10 mouse cellular contexts compared by ENCODE assay signal in genomic region chr3:144164665-144165385, GRCm38 (mm10). TPM values are rescaled to one million over a fixed set of nuclear protein-coding genes. Genes with fewer than 3 reads are reported as not detected.
DNase-seq lines count a peak whose midpoint lies in the region; ATAC-seq lines count a peak whose summit lies in the region.
"Had no signal": no experiment of that assay in that cellular context is flagged by ENCODE, and none has a peak within 500 bp of the region (broad histone marks: within the 10 kb centered on the region; RNA-seq: fewer than 3 reads in every experiment).

No protein-coding gene starts in this region.

- 0 out of 2 replicates have a peak, but pooled peaks have one; percentile 36 for ATAC-seq in forebrain, embryonic 16.5 days
- ATAC-seq in inflammation-experienced regulatory T-cells, adult 6 months = no peak

- H3K9me3 ChIP-seq in forebrain, embryonic 16.5 days (ENCODE audit: control insufficient read depth, low read length) = no peaks in the 10 kb centered on the region
- H3K9me3 ChIP-seq in limb, embryonic 10.5 days (replicated peaks) = no peaks in the 10 kb centered on the region
- H3K9me3 ChIP-seq: embryonic facial prominence, embryonic 13.5 days; neural tube, embryonic 13.5 days had no signal

- intact Hi-C loops in left cerebral cortex, postnatal 14 days (cut with DNase I) = no loop called here

- H3K36me3 ChIP-seq in forebrain, embryonic 16.5 days (ENCODE audit: control insufficient read depth, insufficient read depth) = no peaks in the 10 kb centered on the region
- no peaks in the 10 kb centered on the region for H3K36me3 ChIP-seq in limb, embryonic 10.5 days
- H3K36me3 ChIP-seq: embryonic facial prominence, embryonic 13.5 days; neural tube, embryonic 13.5 days had no signal

- peaks cover 9% of the 10 kb centered on the region; the same call in 1 of the 2 replicates for H3K27me3 ChIP-seq in forebrain, embryonic 16.5 days (replicated peaks; ENCODE audit: control insufficient read depth, insufficient read depth, low read length)
- no peaks in the 10 kb centered on the region for H3K27me3 ChIP-seq in limb, embryonic 10.5 days (ENCODE audit: low read depth, poor library complexity, severe bottlenecking)
- H3K27me3 ChIP-seq: embryonic facial prominence, embryonic 13.5 days; neural tube, embryonic 13.5 days had no signal

- H3K4me2 ChIP-seq in forebrain, embryonic 16.5 days (ENCODE audit: low read length) = no peak overlapping the region
- H3K4me2 ChIP-seq: embryonic facial prominence, embryonic 13.5 days; neural tube, embryonic 13.5 days had no signal

- H3K4me3 ChIP-seq in forebrain, embryonic 16.5 days (replicated peaks; ENCODE audit: low read length) = no peak overlapping the region
- H3K4me3 ChIP-seq in limb, embryonic 10.5 days = no peak overlapping the region
- H3K4me3 ChIP-seq: embryonic facial prominence, embryonic 13.5 days; neural tube, embryonic 13.5 days had no signal

- H3K27ac ChIP-seq in forebrain, embryonic 16.5 days (ENCODE audit: low read length) = no peak overlapping the region
- peak overlapping the region; percentile 57 for H3K27ac ChIP-seq in limb, embryonic 10.5 days
- H3K27ac ChIP-seq: embryonic facial prominence, embryonic 13.5 days; neural tube, embryonic 13.5 days had no signal

- DNase-seq in ovary, postnatal 36 days (ENCODE audit: low spot score) = peak; percentile 73
- DNase-seq in ovary, postnatal 14 days (ENCODE audit: low spot score) = no peak
- DNase-seq in limb, embryonic 10.5 days (ENCODE audit: low spot score) = peak; percentile 62
- DNase-seq in left cerebral cortex, postnatal 14 days (ENCODE audit: low spot score in 2 of 2) = no peak
- DNase-seq in left cerebral cortex, adult 9 months (ENCODE audit: low spot score in 2 of 2) = no peak
- DNase-seq in layer of hippocampus, adult 9-11 months = no peak

- WGBS in forebrain, embryonic 16.5 days = 32% methylated on average over 9 of the region's 9 CpGs
- 38% methylated on average over 9 of the region's 9 CpGs for WGBS in limb, embryonic 10.5 days

- no peak overlapping the region for H3K9ac ChIP-seq in forebrain, embryonic 16.5 days (replicated peaks; ENCODE audit: low read depth, low read length)
- H3K9ac ChIP-seq: embryonic facial prominence, embryonic 13.5 days; neural tube, embryonic 13.5 days had no signal

- no peaks in the 10 kb centered on the region; the same call in 1 of the 2 replicates for H3K4me1 ChIP-seq in forebrain, embryonic 16.5 days (replicated peaks; ENCODE audit: control insufficient read depth, insufficient read depth, low read length)
- H3K4me1 ChIP-seq in limb, embryonic 10.5 days = peaks cover 32% of the 10 kb centered on the region
- H3K4me1 ChIP-seq: neural tube, embryonic 13.5 days had no signal

RNA-seq across cellular contexts. Expression of gene Lmo4, which starts 40.2 kb away (rescaled TPM):
- polyA plus RNA-seq in forebrain, embryonic 16.5 days (2015; fragmentation: Nextera tagmentation; extraction: Ambion mirVana) = 163 and 186 TPM in 2 replicates
- 45.9 and 56.6 TPM in 2 replicates for polyA plus RNA-seq in limb, embryonic 10.5 days (2016; fragmentation: Nextera tagmentation; extraction: Ambion mirVana)
- polyA plus RNA-seq in inflammation-experienced regulatory T-cells, adult 6 months (2017; shearing (Covaris generic)) = 10 to 100 TPM in 2 of 3 experiments, 1 to 10 TPM in 1; 8.6 to 12.7 (median 10.9) TPM
- 100 to 1,000 TPM; 306 to 308 TPM for total RNA-seq in left cerebral cortex, postnatal 14 days (2021)

Comparison
In these comparisons a context has a peak if more than half of its experiments do, and no peak if none do; other contexts are left out.
1. DNase-seq: peak in ovary, postnatal 36 days (single experiment) and limb, embryonic 10.5 days (single experiment); none in ovary, postnatal 14 days (single experiment), left cerebral cortex, postnatal 14 days (0 of 2), left cerebral cortex, adult 9 months (0 of 2) and layer of hippocampus, adult 9-11 months (single experiment).